Mouse (Mus musculus): ENCODE data around the gene Lbhd1. TPM values are rescaled to one million over a fixed set of nuclear protein-coding genes. Genes with fewer than 3 reads are reported as not detected.
"Not testable (repeated sequence)": the region's sequence is repeated elsewhere in the genome, so short reads cannot be mapped to it uniquely, and the experiment has no call there.

Lbhd1 gene
- polyA plus RNA-seq, 1 experiment from 2014 or later, result 133 TPM

DNA sequence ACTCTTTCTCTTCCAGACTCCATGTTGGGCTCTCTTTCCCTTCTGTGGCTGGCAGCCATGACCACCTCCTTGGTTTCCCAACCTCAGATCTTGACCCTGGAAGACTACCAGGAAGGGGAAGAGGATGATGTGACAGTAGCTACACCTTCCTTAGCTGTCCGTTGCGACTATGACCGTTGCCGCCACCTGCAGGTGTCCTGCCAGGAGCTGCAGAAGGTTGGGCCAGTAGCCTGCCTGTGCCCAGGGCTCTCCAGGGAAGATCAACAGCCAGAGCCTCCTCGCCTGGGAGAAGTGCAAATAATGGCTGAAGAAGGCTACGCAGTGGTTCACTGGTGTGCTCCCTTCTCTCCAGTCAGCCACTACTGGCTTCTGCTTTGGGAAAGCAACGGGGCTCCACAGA is 31.9 kb upstream of the Lbhd1 start:
- Histone ChIP-seq H3K4me1 (peaks cover 7% of the 10 kb centered on the region; the same call in 1 of the 2 replicates), H3K27ac (replicated peaks) (no peak overlapping the region), H3K9me3 (replicated peaks) (no peaks in the 10 kb centered on the region), H3K27me3 (ENCODE audit: low read depth, poor library complexity, severe bottlenecking) (no peaks in the 10 kb centered on the region), H3K36me3 (peaks cover 20% of the 10 kb centered on the region), H3K4me3 (no peak overlapping the region)
- no peak for DNase-seq (ENCODE audit: low spot score)
- WGBS, result 55% methylated on average over 7 of the region's 7 CpGs

DNA sequence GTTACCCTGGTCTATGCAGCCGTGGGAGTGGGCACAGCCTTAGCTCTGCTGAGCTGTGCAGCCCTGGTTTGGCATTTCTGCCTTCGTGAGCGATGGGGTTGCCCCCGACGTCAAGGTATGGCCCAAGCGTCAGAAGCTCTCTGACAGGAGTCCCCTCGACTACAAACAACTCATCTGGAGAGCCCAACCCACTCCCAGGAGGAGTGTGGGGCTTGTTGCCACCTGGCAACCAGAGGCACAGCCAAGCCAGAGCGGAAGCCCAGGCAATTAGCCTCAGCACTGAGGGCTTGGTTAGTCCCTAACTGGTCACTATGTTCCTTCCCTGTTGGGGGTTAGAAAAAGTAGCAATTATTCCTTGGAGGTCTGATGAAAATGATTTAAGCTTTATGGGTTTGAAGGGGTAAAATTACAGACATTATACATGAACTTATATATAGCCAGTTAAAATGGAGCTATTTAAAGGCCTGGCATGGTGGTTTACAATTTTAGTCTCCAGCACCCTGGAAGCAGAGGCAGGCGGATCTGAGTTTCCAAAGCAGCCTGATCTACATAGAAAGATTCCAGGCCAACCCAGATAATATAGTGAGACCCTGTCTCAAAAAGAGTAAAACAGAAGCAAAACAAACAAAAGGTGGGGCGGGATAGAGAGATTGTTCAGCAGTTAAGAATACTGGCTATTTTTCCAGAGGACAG is 31.1 kb upstream of the Lbhd1 start:
- WGBS, result 62% methylated on average over 10 of the region's 10 CpGs
- no peaks in the 10 kb centered on the region for H3K9me3 ChIP-seq (replicated peaks)
- H3K27ac ChIP-seq (replicated peaks), result no peak overlapping the region
- no peak for DNase-seq (ENCODE audit: low spot score)
- H3K4me1 ChIP-seq, result peaks cover 7% of the 10 kb centered on the region; the same call in 1 of the 2 replicates
- no peak overlapping the region for H3K4me3 ChIP-seq
- peaks cover 13% of the 10 kb centered on the region for H3K36me3 ChIP-seq
- H3K27me3 ChIP-seq (ENCODE audit: low read depth, poor library complexity, severe bottlenecking), result no peaks in the 10 kb centered on the region

DNA sequence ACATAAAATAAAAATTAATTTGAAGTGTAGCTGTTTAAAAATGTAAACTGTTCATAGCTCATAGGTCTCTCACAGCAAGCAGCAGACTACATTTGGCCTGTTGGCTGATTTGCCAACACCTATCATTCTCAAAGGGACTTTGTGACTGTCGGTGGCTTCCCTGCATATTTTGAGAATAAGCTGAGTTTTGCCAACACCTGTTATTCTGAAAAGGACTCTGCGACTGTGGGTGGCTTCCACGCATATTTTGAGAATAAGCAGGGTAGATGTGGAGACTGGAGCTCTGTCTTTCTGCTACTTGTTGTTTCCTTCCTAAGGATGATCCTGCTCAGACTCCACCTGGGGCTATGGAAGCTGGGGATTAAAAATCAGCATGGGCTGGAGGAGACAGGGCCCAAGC is 30.4 kb upstream of the Lbhd1 start:
- DNase-seq (ENCODE audit: low spot score), result no peak
- 85% methylated on average over 3 of the region's 3 CpGs for WGBS

DNA sequence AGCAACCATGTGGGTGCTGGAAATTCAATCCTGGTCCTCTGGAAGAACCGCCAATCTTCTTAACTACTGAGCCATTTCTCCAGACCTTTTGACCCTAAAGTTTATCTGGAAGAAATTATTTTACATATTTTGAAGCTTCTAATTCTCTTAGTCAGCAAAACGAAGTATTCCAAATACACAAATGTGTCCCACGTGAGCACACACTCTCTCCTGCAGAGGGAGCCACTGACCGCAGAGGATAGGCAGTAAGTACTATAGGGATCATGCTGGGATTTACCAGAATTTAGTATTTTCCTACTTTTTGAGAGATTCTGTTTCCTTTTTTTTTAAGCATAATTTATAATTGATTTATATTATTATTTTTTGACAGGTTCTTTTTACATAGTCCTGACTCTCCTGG is 25.8 kb upstream of the Lbhd1 start:
- no peak for DNase-seq (ENCODE audit: low spot score)
- Histone ChIP-seq H3K27ac (replicated peaks) (no peak overlapping the region), H3K4me1 (no peaks in the 10 kb centered on the region), H3K27me3 (ENCODE audit: low read depth, poor library complexity, severe bottlenecking) (no peaks in the 10 kb centered on the region), H3K36me3 (no peaks in the 10 kb centered on the region), H3K9me3 (replicated peaks) (no peaks in the 10 kb centered on the region), H3K4me3 (no peak overlapping the region)
- 46% methylated on average over 4 of the region's 4 CpGs for WGBS

More for the DNA sequence above, 30.4 kb upstream of the Lbhd1 start:
- Histone ChIP-seq H3K27me3 (ENCODE audit: low read depth, poor library complexity, severe bottlenecking) (no peaks in the 10 kb centered on the region), H3K4me1 (peaks cover 7% of the 10 kb centered on the region; the same call in 1 of the 2 replicates), H3K4me3 (no peak overlapping the region), H3K9me3 (replicated peaks) (no peaks in the 10 kb centered on the region), H3K36me3 (peaks cover 5% of the 10 kb centered on the region), H3K27ac (replicated peaks) (no peak overlapping the region)

DNA sequence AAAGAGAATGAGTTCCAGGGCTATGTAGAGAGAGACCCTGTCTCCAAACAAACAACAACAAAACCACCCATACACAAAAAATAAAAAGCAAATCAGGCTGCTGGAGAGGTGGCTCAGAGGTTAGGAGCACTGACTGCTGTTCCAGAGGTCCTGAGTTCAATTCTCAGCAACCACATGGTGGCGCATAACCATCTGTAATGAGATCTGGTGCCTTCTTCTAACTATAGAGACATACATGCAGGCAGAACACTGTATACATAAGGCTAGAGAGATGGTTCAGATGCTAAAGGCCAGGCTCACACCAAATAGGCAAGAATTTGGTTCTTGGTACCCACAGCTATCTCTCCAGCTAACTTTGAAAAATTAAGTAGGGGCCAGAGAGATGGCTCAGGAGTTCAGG is 24.5 kb upstream of the Lbhd1 start:
- WGBS, result 25% methylated on average over 1 of the region's 1 CpGs
- no peaks in the 10 kb centered on the region for H3K4me1 ChIP-seq
- no peak for DNase-seq (ENCODE audit: low spot score)

DNA sequence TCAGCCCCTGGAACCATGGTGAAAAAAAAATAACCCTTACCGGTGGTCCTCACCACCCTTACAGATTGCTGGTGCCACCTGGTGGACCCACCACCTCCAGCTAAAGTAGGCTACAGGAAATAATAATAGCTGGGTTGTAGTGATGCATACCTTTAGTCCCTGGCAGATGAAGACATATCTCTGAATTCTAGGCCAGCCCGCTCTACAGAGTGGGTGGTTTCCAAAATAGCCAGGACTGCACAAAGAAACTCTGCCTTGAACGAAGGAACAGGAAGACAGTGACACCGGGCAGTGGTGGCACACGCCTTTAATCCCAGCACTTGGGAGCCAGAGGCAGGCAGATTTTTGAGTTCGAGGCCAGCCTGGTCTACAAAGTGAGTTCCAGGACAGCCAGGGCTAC is 19.3 kb upstream of the Lbhd1 start:
- DNase-seq (ENCODE audit: low spot score), result no peak
- WGBS, result 85% methylated on average over 6 of the region's 6 CpGs
- H3K27me3 ChIP-seq (ENCODE audit: low read depth, poor library complexity, severe bottlenecking), result no peaks in the 10 kb centered on the region

More for the DNA sequence above, 24.5 kb upstream of the Lbhd1 start:
- H3K9me3 ChIP-seq (replicated peaks), result no peaks in the 10 kb centered on the region
- no peaks in the 10 kb centered on the region for H3K36me3 ChIP-seq
- H3K4me3 ChIP-seq, result no peak overlapping the region
- H3K27me3 ChIP-seq (ENCODE audit: low read depth, poor library complexity, severe bottlenecking), result no peaks in the 10 kb centered on the region
- H3K27ac ChIP-seq (replicated peaks), result no peak overlapping the region

DNA sequence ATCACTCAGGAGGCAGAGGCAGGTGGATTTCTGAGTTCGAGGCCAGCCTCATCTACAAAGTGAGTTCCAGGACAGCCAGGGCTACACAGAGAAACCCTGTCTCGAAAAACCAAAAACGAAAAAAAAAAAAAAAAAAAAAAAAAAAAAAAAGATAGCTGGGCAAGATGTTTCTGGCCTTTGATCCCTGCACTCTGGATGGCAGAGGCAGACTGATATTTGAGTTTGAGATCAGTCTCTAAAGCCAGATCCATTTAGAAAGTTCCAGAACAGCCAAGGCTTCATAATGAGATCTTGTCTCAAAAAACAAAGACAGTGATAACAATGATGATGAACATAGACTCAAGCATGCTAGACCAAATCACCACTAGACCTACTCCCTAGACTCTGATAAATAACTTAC is 13.2 kb upstream of the Lbhd1 start:
- not testable (repeated sequence) for H3K4me3 ChIP-seq; H3K27ac ChIP-seq (replicated peaks); H3K27me3 ChIP-seq (ENCODE audit: low read depth, poor library complexity, severe bottlenecking); H3K9me3 ChIP-seq (replicated peaks); DNase-seq (ENCODE audit: low spot score)
- WGBS, result 75% methylated on average over 3 of the region's 3 CpGs
- Histone ChIP-seq H3K4me1 (peaks cover 13% of the 10 kb centered on the region), H3K36me3 (peaks cover 25% of the 10 kb centered on the region)

More for the DNA sequence above, 19.3 kb upstream of the Lbhd1 start:
- Histone ChIP-seq H3K36me3 (no peaks in the 10 kb centered on the region), H3K4me3 (no peak overlapping the region), H3K4me1 (no peaks in the 10 kb centered on the region), H3K27ac (replicated peaks) (no peak overlapping the region), H3K9me3 (replicated peaks) (no peaks in the 10 kb centered on the region)

DNA sequence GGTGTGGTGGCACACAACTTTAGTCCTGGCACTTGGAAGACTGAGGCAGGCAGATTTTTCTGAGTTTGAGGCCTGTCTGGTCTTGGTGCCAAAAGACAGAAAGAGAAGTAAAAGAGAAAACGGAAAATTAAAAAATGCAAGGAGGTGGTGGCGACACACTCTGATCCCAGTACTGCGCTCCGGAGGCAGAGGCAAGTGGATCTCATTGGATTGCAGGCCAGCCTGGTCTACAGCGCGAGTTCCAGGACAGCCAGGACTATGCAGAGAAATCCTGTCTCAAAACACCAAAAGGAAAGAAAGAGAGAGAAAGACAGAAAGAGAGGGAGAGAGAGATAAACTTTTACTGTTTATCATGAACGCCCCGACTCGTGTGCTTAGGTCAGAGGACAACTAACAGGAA is 12.7 kb upstream of the Lbhd1 start:
- H3K4me1 ChIP-seq, result peaks cover 13% of the 10 kb centered on the region
- no peak for DNase-seq (ENCODE audit: low spot score)
- peaks cover 30% of the 10 kb centered on the region for H3K36me3 ChIP-seq
- H3K27me3 ChIP-seq (ENCODE audit: low read depth, poor library complexity, severe bottlenecking), result no peaks in the 10 kb centered on the region
- peak overlapping the region; percentile 92 for H3K27ac ChIP-seq (replicated peaks)
- H3K9me3 ChIP-seq (replicated peaks), result no peaks in the 10 kb centered on the region
- 67% methylated on average over 9 of the region's 9 CpGs for WGBS
- H3K4me3 ChIP-seq, result peak overlapping the region; percentile 91

DNA sequence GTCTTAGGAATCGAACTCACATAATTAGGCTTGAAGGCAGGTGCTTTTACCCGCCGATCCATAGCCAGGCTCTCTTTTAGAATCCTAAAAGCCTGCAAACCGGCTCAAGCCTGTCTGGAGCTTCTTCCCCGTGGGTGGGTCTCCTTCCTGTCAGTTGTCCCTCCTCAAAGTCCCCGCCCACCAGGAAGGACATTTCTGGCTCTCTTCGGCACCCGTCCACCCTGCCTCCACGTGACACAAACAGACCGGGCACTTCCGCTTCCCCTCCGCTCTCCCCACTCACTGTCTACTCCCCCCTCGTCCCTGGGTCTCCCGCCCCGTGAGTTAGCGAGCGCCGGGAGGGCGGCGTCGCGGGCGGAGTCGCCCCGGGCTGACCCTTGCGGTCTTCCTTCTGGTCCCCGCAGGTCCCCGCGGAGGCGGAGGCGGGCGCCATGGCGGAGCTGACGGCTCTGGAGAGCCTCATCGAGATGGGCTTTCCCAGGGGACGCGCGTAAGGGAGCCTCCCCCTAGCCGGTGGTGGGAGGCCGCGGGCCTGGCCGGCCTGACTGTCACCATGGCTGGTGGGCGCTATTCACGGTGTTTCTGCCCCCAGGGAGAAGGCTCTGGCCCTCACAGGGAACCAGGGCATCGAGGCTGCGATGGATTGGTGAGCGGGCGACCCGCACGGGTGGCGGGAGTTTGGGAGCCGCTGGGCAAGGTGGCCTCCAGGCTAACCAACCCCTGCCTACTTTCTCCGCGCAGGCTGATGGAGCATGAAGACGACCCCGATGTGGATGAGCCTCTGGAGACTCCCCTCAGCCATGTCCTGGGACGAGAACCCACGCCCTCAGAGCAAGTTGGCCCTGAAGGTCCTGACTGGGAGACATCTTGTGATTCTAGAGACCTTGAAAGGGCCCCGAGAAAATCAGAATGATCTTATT is 12.0 kb upstream of the Lbhd1 start, which contains the start of gene Ubxn1:
TSS of gene Ubxn1 (plus strand) at position 230 of the 920 bp plus-strand sequence.
- H3K4me1 ChIP-seq, result peaks cover 13% of the 10 kb centered on the region
- WGBS, result 2% methylated on average over 59 of the region's 59 CpGs
- no peaks in the 10 kb centered on the region for H3K9me3 ChIP-seq (replicated peaks)
- H3K36me3 ChIP-seq, result peaks cover 37% of the 10 kb centered on the region
- H3K27me3 ChIP-seq (ENCODE audit: low read depth, poor library complexity, severe bottlenecking), result no peaks in the 10 kb centered on the region
- DNase-seq (ENCODE audit: low spot score), result peak; percentile 96
- peak within 1 kb of the TSS; percentile 91 for H3K4me3 ChIP-seq
- peak within 1 kb of the TSS; percentile 92 for H3K27ac ChIP-seq (replicated peaks)

DNA sequence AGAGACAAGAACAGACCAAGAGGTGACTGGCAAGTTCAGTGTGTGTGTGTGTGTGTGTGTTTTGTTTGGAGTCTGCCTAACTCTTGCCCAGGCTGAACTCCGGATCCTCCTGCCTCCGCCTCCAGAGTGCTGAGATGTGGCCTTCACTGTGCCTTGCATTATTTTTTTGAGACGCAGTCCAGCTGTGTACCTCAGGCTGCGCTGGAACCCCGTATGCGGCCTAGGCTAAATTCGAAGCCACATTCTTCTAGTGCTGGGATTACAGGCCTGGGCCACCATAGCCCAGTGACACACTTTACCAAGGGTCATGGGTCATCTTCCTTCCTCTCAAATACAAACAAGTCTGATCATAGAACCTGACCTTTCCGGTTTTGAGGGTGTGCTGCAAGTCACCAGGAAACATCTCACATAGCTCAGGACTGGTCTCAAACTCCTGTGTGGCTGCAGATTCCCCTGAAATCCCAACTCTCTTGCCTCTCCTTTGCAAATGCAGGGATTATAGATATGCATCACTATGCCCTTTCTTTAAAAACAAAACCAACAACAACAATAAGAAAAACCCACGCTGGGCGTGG is 11.2 kb upstream of the Lbhd1 start:
- Histone ChIP-seq H3K27ac (replicated peaks) (peak overlapping the region; percentile 92), H3K36me3 (peaks cover 44% of the 10 kb centered on the region), H3K4me3 (peak overlapping the region; percentile 91), H3K9me3 (replicated peaks) (no peaks in the 10 kb centered on the region), H3K27me3 (ENCODE audit: low read depth, poor library complexity, severe bottlenecking) (no peaks in the 10 kb centered on the region), H3K4me1 (peaks cover 13% of the 10 kb centered on the region)
- 78% methylated on average over 10 of the region's 10 CpGs for WGBS
- DNase-seq (ENCODE audit: low spot score), result no peak

DNA sequence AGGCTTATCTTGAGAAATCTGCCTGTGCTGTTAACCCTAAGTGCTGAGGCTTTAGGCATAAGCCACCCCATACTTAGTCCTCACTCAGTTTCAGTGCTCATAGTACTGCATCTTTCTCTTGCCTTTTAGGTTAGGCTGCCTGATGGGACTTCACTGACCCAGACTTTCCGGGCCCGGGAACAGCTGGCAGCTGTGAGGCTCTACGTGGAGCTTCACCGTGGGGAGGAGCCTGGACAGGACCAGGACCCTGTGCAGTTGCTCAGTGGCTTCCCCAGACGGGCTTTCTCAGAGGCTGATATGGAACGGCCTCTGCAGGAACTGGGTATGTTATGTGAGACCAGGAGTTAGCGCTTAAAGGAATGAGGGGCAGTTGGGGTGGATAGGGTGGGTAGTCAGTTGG is 8.5 kb upstream of the Lbhd1 start:
- Histone ChIP-seq H3K4me3 (no peak overlapping the region), H3K27ac (replicated peaks) (no peak overlapping the region), H3K36me3 (peaks cover 65% of the 10 kb centered on the region), H3K4me1 (peaks cover 21% of the 10 kb centered on the region), H3K27me3 (ENCODE audit: low read depth, poor library complexity, severe bottlenecking) (no peaks in the 10 kb centered on the region), H3K9me3 (replicated peaks) (no peaks in the 10 kb centered on the region)
- DNase-seq (ENCODE audit: low spot score), result no peak
- WGBS, result 94% methylated on average over 7 of the region's 7 CpGs

DNA sequence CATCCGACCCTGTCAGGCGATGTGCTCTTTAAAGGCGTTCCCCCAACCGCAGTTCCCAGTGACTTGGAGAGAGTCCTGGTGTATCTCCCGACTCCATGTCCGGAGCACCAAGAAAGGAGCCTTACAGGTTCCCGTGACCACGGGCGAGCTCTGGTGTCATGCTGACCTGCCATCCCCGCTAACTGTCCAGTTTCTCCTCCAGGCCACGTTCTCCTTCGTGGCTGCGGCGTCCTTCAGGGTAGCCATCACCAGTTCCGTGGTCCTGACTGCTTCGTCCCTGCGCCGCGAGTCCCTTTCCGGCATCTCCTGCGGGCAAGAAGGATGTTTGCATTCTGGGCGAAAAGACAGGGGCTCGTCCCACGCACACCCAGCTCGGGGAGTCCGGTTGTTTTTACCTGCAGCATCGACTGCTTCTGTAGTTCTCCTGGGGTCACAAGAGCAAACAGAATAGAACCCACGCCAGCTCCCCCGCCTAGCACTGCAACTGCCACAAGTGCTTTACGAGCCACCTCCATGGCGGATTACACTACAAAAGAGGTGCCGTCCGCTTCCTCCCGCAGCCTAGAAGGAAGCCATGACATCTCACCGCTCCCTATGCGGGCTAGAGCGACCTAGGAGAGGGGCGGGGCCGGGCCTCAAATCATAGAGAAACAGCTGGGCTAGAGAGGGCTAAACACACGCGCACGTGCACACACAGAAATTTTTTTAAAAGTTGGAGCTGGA is 3.1 kb upstream of the Lbhd1 start, which contains the start of gene Uqcc3:
TSS of gene Uqcc3 (minus strand) at position 613 of the 723 bp plus-strand sequence.
- under 1% methylated on average over 42 of the region's 42 CpGs for WGBS
- Histone ChIP-seq H3K9me3 (replicated peaks) (no peaks in the 10 kb centered on the region), H3K27me3 (ENCODE audit: low read depth, poor library complexity, severe bottlenecking) (no peaks in the 10 kb centered on the region), H3K4me1 (peaks cover 15% of the 10 kb centered on the region), H3K4me3 (peak within 1 kb of the TSS; percentile 78), H3K36me3 (peaks cover 39% of the 10 kb centered on the region), H3K27ac (replicated peaks) (peak within 1 kb of the TSS; percentile 89)
- DNase-seq (ENCODE audit: low spot score), result peak; percentile 83
